18 mouse cellular contexts compared by ENCODE assay signal in genomic region chr1:178730271-178730670, GRCm38 (mm10).
"Had no signal": no experiment of that assay in that cellular context is flagged by ENCODE, and none has a peak within 500 bp of the region (broad histone marks: within the 10 kb centered on the region; RNA-seq: fewer than 3 reads in every experiment).

No protein-coding gene starts in this region.

- H3K27me3 ChIP-seq: lung, embryonic 15.5 days; midbrain, embryonic 15.5 days; neural tube, embryonic 13.5 days; neural tube, embryonic 15.5 days had no signal

- ATAC-seq: lung, postnatal 0 days; midbrain, embryonic 13.5 days; midbrain, embryonic 15.5 days had no signal

- H3K4me3 ChIP-seq: lung, embryonic 15.5 days; midbrain, embryonic 10.5 days; midbrain, embryonic 13.5 days; midbrain, embryonic 15.5 days; myocyte; neural tube, embryonic 13.5 days; neural tube, embryonic 15.5 days had no signal

- H3K4me2 ChIP-seq: lung, embryonic 15.5 days; midbrain, embryonic 13.5 days; midbrain, embryonic 15.5 days; neural tube, embryonic 13.5 days; neural tube, embryonic 15.5 days had no signal

- H3K27ac ChIP-seq: lung, embryonic 15.5 days; midbrain, embryonic 10.5 days; midbrain, embryonic 13.5 days; midbrain, embryonic 15.5 days; neural tube, embryonic 13.5 days; neural tube, embryonic 15.5 days had no signal

- H3K36me3 ChIP-seq: lung, embryonic 15.5 days; midbrain, embryonic 10.5 days; midbrain, embryonic 13.5 days; midbrain, embryonic 15.5 days; neural tube, embryonic 13.5 days; neural tube, embryonic 15.5 days had no signal

- DNase-seq: lung, adult 18-20 months; lung, postnatal 4 days; retina, postnatal 1 day; right cerebral cortex, adult 18-20 months; right cerebral cortex, postnatal 25 days; right cerebral cortex, postnatal 4 days; spleen, adult 18-20 months; thymus, adult 18-20 months; thymus, postnatal 14 days; thymus, postnatal 36 days had no signal

- H3K9me3 ChIP-seq: lung, embryonic 15.5 days; midbrain, embryonic 10.5 days; midbrain, embryonic 13.5 days; midbrain, embryonic 15.5 days; neural tube, embryonic 13.5 days; neural tube, embryonic 15.5 days had no signal

- H3K4me1 ChIP-seq: lung, embryonic 15.5 days; midbrain, embryonic 15.5 days had no signal

- H3K9ac ChIP-seq: lung, embryonic 15.5 days; midbrain, embryonic 13.5 days; midbrain, embryonic 15.5 days; neural tube, embryonic 13.5 days; neural tube, embryonic 15.5 days had no signal
